Mouse (Mus musculus): ENCODE results near the gene Mast1.

The Mast1 gene

DNA sequence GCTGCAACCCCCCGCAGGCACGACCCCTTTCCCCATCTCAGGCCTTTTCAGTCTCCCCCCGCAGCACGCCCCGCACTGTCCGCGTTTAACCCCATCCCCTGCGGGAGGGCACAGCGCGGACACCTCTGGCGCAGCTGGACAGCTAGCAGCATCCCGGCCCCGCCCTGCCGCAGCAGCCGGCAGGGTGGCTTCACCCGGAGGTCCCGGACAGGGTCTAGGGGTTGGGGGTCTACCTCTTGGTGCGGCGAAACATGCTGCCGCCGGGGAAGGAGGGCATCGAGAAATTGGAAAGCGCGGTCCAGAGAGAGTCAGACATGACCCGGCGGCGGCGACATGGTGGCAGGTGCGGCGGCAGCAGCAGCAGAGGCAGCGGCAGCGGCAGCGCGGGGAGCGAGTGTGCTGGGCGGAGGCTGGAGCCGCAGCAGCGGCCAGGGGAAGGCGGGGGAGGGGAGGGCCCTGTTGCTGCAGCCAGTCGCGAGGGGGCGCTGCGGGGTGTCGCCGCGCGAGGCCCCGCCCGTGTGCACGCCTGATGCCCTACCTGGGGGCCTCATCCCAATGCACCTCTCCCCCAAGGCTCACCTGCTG is at the start of gene Mast1:
TSS of gene Mast1 (minus strand) at position 398 of the 585 bp plus-strand sequence.
- DNase-seq (ENCODE audit: low spot score), result peak; percentile 82

- peak; percentile 32 for DNase-seq (ENCODE audit: low spot score)
Observed at GRCm38 (mm10) chr8:84986379-84986945, 49.3 kb upstream of the Mast1 start.

DNA sequence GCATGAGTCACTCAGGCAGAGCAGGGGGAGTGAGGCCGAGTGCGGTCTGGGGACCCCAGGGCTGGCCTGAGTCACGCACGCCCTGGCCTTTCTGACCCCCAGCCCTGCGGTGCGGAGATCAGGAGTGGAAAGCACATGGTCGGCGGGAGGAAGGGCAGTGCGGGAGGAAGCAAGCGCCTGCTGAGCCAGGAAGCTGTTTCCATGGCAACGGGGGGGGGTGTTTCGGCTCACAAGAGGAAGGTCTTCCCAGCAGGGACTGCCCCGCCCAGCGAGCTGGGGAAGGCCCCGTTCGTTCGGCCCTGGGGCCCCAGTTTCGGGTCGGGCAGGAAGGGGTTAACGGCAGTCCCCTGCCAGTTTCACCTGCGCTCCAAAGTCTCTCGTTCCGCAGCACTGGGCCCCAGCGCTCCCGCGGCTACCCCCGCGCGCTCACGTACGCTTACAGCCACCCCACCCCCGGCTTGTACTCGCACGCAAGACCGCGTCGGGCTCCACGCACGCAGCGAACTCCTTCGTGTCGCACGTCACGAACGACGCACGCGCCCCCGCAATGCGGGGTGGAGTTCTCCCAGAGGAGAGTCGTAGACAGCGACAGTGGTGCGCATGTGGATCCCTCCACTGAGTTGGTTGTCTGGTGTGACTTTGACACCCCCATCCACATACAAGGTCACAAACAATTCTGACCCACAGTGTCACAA is 48.7 kb upstream of the Mast1 start:
- peak; percentile 75 for DNase-seq (ENCODE audit: low spot score)

DNA sequence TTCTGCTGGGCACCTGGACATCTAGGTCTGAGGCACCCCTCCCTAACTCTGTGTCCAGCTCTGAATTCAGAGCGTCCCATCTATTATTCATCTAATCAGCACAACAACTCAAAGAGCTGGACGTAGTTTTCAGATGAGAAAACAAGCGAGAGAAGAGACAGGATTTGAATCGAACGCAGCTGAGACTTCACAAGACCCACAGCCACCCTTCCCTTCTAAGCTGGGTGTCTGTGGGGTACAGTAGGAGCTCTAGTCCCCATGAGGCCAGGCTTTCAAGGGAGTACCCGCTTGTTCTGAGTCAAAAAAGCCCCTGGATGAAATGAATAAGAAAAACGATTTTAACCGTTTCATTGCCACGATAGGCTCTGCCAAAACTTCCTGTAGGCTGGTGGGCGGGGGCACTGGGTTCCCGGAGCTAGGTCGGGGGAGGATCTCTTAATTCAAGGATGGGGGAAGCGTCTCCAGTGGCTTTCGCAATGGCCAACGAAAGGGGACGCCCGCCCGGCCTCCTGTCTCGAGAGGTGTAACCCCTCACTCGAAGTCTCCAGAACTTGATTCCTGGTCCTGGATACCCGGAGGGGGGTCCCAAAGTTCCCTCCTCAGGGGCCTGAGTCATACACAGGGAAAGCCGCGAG is 48.0 kb upstream of the Mast1 start:
- DNase-seq (ENCODE audit: low spot score), result peak; percentile 49

GRCm38 (mm10) chr8:84984294-84985048 is 47.3 kb upstream of the Mast1 start:
- no peak for DNase-seq (ENCODE audit: low spot score)

DNA sequence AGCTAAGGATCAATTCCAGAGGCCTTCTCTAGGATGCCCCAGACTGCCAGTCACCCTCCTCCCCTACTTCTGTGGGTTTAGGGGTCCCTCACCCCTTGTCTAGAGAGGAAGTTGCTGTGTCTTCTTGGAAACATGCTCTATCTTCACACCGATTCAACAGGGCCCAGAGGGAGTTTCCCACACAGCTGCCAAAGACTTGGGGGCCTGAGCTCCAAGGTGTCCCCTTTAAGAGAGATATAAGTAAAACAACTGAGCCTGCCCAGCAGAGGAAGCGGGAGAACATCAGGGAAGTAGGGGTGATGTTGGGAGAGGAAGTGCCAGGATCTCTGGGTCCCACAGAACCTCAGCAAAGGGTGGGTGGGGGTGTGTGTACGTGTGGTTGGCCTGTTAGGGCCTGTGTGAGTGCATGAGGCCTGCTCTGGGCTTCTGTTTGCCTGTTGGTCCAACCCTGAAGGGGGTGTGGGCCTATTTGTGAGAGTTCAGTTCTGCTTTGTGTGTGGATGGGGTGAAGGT is 45.4 kb upstream of the Mast1 start:
- no peak for DNase-seq (ENCODE audit: low spot score)

GRCm38 (mm10) chr8:84981644-84982498 is 44.7 kb upstream of the Mast1 start:
- DNase-seq (ENCODE audit: low spot score), result no peak

GRCm38 (mm10) chr8:84980622-84981358 is 43.6 kb upstream of the Mast1 start:
- no peak for DNase-seq (ENCODE audit: low spot score)

GRCm38 (mm10) chr8:84979599-84980421 is 42.7 kb upstream of the Mast1 start:
- DNase-seq (ENCODE audit: low spot score), result peak; percentile 92

- DNase-seq (ENCODE audit: low spot score), result peak; percentile 86
Observed at GRCm38 (mm10) chr8:84978248-84978940, 41.2 kb upstream of the Mast1 start, which contains the start of gene Junb. Gene Junb (minus strand): TSS chr8:84978718.

DNA sequence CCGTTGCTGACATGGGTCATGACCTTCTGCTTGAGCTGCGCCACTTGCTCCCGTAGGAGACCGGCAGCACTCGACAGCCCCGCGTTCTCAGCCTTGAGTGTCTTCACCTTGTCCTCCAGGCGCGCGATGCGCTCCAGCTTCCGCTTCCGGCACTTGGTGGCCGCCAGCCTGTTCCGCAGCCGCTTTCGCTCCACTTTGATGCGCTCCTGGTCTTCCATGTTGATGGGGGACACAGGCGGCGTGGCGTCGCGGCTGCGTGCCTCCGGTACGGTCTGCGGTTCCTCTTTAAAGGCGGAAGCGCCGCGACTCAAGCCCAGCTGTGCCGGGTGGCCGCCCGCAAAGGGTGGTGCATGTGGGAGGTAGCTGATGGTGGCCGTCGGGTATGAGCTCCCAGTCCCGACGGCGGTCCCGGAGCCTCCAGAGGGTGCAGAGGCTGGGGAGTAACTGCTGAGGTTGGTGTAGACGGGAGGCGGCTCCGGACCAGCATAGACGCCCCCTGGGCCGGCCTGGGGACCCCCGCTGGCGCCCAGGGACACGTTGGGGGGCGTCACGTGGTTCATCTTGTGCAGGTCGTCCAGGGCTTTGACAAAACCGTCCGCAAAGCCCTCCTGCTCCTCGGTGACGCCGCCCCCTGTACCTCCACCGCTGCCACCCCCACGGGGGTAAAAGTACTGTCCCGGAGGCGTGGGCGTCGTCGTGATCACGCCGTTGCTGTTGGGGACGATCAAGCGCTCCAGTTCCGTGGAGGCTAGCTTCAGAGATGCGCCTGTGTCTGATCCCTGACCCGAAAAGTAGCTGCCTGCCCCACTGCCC is 40.5 kb upstream of the Mast1 start:
- DNase-seq (ENCODE audit: low spot score), result peak; percentile 80

DNA sequence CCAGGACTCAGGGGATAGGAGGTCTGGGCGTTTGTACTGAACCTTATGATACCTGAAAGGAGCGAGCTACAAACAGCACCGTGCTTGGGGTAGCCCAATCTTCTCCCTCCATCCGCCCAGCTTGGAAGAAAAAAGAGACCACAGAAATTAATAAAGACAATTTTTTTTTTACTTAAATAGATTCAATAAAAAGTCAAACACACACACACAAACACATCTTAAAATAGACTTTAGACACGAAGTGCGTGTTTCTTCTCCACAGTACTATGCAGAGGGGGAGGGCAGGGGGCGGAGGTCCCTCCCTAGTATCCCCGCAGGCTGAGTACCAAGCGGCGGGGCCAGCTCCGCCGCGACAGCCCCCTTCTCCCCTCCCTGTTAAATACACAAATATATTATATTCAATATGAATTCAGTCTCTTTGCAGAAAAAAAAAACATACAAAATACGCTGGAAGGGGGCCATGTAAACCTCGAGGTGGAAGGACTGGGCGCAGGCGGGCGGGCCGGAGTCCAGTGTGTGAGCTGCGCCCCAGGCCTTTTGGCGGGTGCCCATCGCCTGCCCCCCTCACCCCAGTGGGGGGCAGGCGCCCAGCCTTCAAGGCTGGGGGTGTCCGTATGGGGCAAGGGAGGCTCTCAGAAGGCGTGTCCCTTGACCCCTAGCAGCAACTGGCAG is 39.7 kb upstream of the Mast1 start:
- no peak for DNase-seq (ENCODE audit: low spot score)

- peak; percentile 96 for DNase-seq (ENCODE audit: low spot score)
Observed at GRCm38 (mm10) chr8:84976031-84976762, 39.0 kb upstream of the Mast1 start.

GRCm38 (mm10) chr8:84975434-84975833 is 38.3 kb upstream of the Mast1 start:
- peak; percentile 66 for DNase-seq (ENCODE audit: low spot score)

GRCm38 (mm10) chr8:84974543-84975142 is 37.5 kb upstream of the Mast1 start:
- no peak for DNase-seq (ENCODE audit: low spot score)

Measured in embryo, embryonic 10 days (tissue).